Mouse (Mus musculus) forebrain, postnatal 0 days (tissue): Measurements from ENCODE around the gene Pate2. TPM values are rescaled to one million over a fixed set of nuclear protein-coding genes. Genes with fewer than 3 reads are reported as not detected.
A peak's percentile ranks its signal among the peaks of the same experiment; 100 is the strongest.

Source experiments
- ATAC-seq: fragments of 200-750 bp; cut with Nextera tagmentation; 2 replicates; pipeline ENCODE4 v1.8.0; 2017; ENCODE audit warnings: mild to moderate bottlenecking, moderate library complexity
- DNase-seq: peaks from one replicate; pipeline ENCODE4 v3.0.0-alpha.2; 2015
- H3K27ac ChIP-seq: fragments of 300-500 bp; sonication (generic); 2 replicates; pipeline ENCODE4 v1.5.1; 2014; ENCODE audit warnings: low read depth, mild to moderate bottlenecking, antibody characterized with exemption, low read length, moderate library complexity, mixed read lengths
- H3K27me3 ChIP-seq: fragments of 300-500 bp; sonication (generic); 2 replicates; pipeline ENCODE4 v1.6.1; 2014; ENCODE audit warnings: mild to moderate bottlenecking, low read length, mixed read lengths; ENCODE audit not compliant: insufficient read depth
- H3K36me3 ChIP-seq: fragments of 300-500 bp; sonication (generic); 2 replicates; pipeline ENCODE4 v1.6.1; 2014; ENCODE audit warnings: mild to moderate bottlenecking, moderate library complexity; ENCODE audit not compliant: insufficient read depth
- H3K4me1 ChIP-seq: fragments of 300-500 bp; sonication (generic); 2 replicates; pipeline ENCODE4 v1.6.1; 2014; ENCODE audit warnings: antibody characterized with exemption; ENCODE audit not compliant: insufficient read depth
- H3K4me2 ChIP-seq: fragments of 300-500 bp; sonication (generic); 2 replicates; pipeline ENCODE4 v1.6.1; 2014; ENCODE audit warnings: low read depth, mild to moderate bottlenecking, moderate library complexity
- H3K4me3 ChIP-seq: fragments of 300-500 bp; sonication (generic); 2 replicates; pipeline ENCODE4 v1.5.1; 2014; ENCODE audit warnings: low read depth, low read length, mixed read lengths
- H3K9ac ChIP-seq: fragments of 300-500 bp; sonication (generic); 2 replicates; pipeline ENCODE4 v1.6.1; 2014; ENCODE audit warnings: mild to moderate bottlenecking
- H3K9me3 ChIP-seq: fragments of 300-500 bp; sonication (generic); 2 replicates; pipeline ENCODE4 v1.6.1; 2016; ENCODE audit warnings: low read length
- CTCF ChIP-seq: sonication (generic); IDR thresholded peaks from 2 replicates; pipeline ENCODE4 v1.5.1; 2016; ENCODE audit warnings: antibody characterized with exemption, control low read depth, low read depth
- WGBS: fragments of 180-500 bp; shearing (Covaris S2); extraction: QIAGEN DNeasy Blood & Tissue Kit; methylation state at CpG from one replicate; pipeline ENCODE4 v1.1.7; 2014; 5-methylcytosine and 5-hydroxymethylcytosine counted together
- polyA plus RNA-seq: library from polyadenylated mRNA; unstranded; fragments of >200 nt; fragmentation: Nextera tagmentation; extraction: Ambion mirVana; gene quantifications from 2 replicates; pipeline ENCODE4 v1.2.1, GENCODE M21; 2015
- total RNA-seq: library from RNA; depleted of rRNA; stranded (reverse); fragments of >200 nt; gene quantifications from 2 replicates; pipeline ENCODE4 v1.2.3, GENCODE M21; 2014

Gene Pate2
- total and polyA plus RNA-seq, 2 experiments from 2014 or later: 0.90 to 2.6 TPM

- ATAC-seq (peak; percentile 88), DNase-seq (peak; percentile 91)
- no peak overlapping the region for H3K27ac ChIP-seq
- H3K9me3 ChIP-seq: no peaks in the 10 kb centered on the region
- no peaks in the 10 kb centered on the region for H3K4me1 ChIP-seq
- no peak overlapping the region for H3K9ac ChIP-seq
- no peak overlapping the region for H3K4me3 ChIP-seq
- peak; percentile 84 for TF ChIP-seq CTCF
- WGBS: 8% methylated on average over 6 of the region's 6 CpGs
- no peak overlapping the region for H3K4me2 ChIP-seq
- H3K36me3 ChIP-seq: peaks cover 23% of the 10 kb centered on the region
- no peaks in the 10 kb centered on the region for H3K27me3 ChIP-seq
Observed at GRCm38 (mm10) chr9:35541488-35541887, 28.6 kb upstream of the Pate2 start.

- DNase-seq: no peak
- Histone ChIP-seq H3K4me3 (no peak overlapping the region), H3K36me3 (peaks cover 23% of the 10 kb centered on the region), H3K27ac (no peak overlapping the region), H3K4me1 (no peaks in the 10 kb centered on the region), H3K9ac (no peak overlapping the region), H3K4me2 (no peak overlapping the region), H3K9me3 (no peaks in the 10 kb centered on the region), H3K27me3 (no peaks in the 10 kb centered on the region)
- ATAC-seq: no peak
- no peak for TF ChIP-seq CTCF
- 73% methylated on average over 6 of the region's 6 CpGs for WGBS
Observed at GRCm38 (mm10) chr9:35541941-35542340, 28.1 kb upstream of the Pate2 start.

- ATAC-seq (no peak), DNase-seq (no peak)
- H3K4me2 ChIP-seq: no peak overlapping the region
- no peak for TF ChIP-seq CTCF
- 87% methylated on average over 14 of the region's 14 CpGs for WGBS
- peaks cover 23% of the 10 kb centered on the region for H3K36me3 ChIP-seq
- H3K9me3 ChIP-seq: no peaks in the 10 kb centered on the region
- H3K27me3 ChIP-seq: no peaks in the 10 kb centered on the region
- no peak overlapping the region for H3K4me3 ChIP-seq
- no peak overlapping the region for H3K27ac ChIP-seq
- H3K4me1 ChIP-seq: no peaks in the 10 kb centered on the region
- H3K9ac ChIP-seq: no peak overlapping the region
Observed at GRCm38 (mm10) chr9:35543099-35543860, 26.8 kb upstream of the Pate2 start.

GRCm38 (mm10) chr9:35544666-35545065 lies 25.4 kb upstream of the Pate2 start:
- H3K9me3 ChIP-seq: no peaks in the 10 kb centered on the region
- no peaks in the 10 kb centered on the region for H3K27me3 ChIP-seq
- H3K36me3 ChIP-seq: peaks cover 23% of the 10 kb centered on the region
- H3K9ac ChIP-seq: no peak overlapping the region
- ATAC-seq (no peak), DNase-seq (no peak)
- no peaks in the 10 kb centered on the region for H3K4me1 ChIP-seq
- no peak overlapping the region for H3K4me2 ChIP-seq
- no peak overlapping the region for H3K27ac ChIP-seq
- TF ChIP-seq CTCF: no peak
- H3K4me3 ChIP-seq: no peak overlapping the region
- WGBS: 78% methylated on average over 2 of the region's 2 CpGs

- Histone ChIP-seq H3K4me3 (no peak overlapping the region), H3K36me3 (peaks cover 24% of the 10 kb centered on the region), H3K27me3 (no peaks in the 10 kb centered on the region), H3K9me3 (no peaks in the 10 kb centered on the region), H3K9ac (no peak overlapping the region), H3K4me2 (no peak overlapping the region), H3K27ac (no peak overlapping the region), H3K4me1 (no peaks in the 10 kb centered on the region)
- DNase-seq: no peak
- 74% methylated on average over 12 of the region's 12 CpGs for WGBS
- 0 out of 2 replicates have a peak, but pooled peaks have one; percentile 30 for ATAC-seq
- TF ChIP-seq CTCF: peak; percentile 56
Observed at GRCm38 (mm10) chr9:35545704-35546103, 24.4 kb upstream of the Pate2 start.

GRCm38 (mm10) chr9:35546745-35547144 lies 23.3 kb upstream of the Pate2 start:
- H3K4me2 ChIP-seq: no peak overlapping the region
- no peak for ATAC-seq
- no peak for DNase-seq
- no peak for TF ChIP-seq CTCF
- H3K4me1 ChIP-seq: no peaks in the 10 kb centered on the region
- H3K9me3 ChIP-seq: no peaks in the 10 kb centered on the region
- no peaks in the 10 kb centered on the region for H3K27me3 ChIP-seq
- no peak overlapping the region for H3K9ac ChIP-seq
- no peak overlapping the region for H3K4me3 ChIP-seq
- H3K27ac ChIP-seq: no peak overlapping the region
- H3K36me3 ChIP-seq: peaks cover 27% of the 10 kb centered on the region
- WGBS: 83% methylated on average over 9 of the region's 9 CpGs

GRCm38 (mm10) chr9:35548455-35548854 lies 21.6 kb upstream of the Pate2 start:
- ATAC-seq (no peak), DNase-seq (no peak)
- TF ChIP-seq CTCF: no peak
- no peaks in the 10 kb centered on the region for H3K9me3 ChIP-seq
- H3K36me3 ChIP-seq: peaks cover 34% of the 10 kb centered on the region
- no peaks in the 10 kb centered on the region for H3K27me3 ChIP-seq
- no peak overlapping the region for H3K9ac ChIP-seq
- no peak overlapping the region for H3K4me2 ChIP-seq
- whole genome bisulfite sequencing: 84% methylated on average over 9 of the region's 9 CpGs
- H3K4me3 ChIP-seq: no peak overlapping the region
- no peaks in the 10 kb centered on the region for H3K4me1 ChIP-seq
- no peak overlapping the region for H3K27ac ChIP-seq
